Mouse (Mus musculus) intestine, postnatal 0 days (tissue): Measurements from ENCODE around the gene Ppp2r1b. TPM values are rescaled to one million over a fixed set of nuclear protein-coding genes. Genes with fewer than 3 reads are reported as not detected.

ENCODE experiments used
- ATAC-seq: fragments of 200-750 bp; cut with Nextera tagmentation; 2 replicates; pipeline ENCODE4 v1.8.0; 2017; ENCODE audit warnings: mild to moderate bottlenecking, moderate TSS enrichment, moderate library complexity
- H3K27ac ChIP-seq: fragments of 300-500 bp; sonication (generic); 2 replicates; pipeline ENCODE4 v1.5.1; 2014; ENCODE audit warnings: mild to moderate bottlenecking, low read depth, low read length, moderate library complexity
- H3K27me3 ChIP-seq: fragments of 300-500 bp; sonication (generic); replicated peaks from 2 replicates; pipeline ENCODE4 v1.6.1; 2014; ENCODE audit warnings: low read length, mixed read lengths; ENCODE audit not compliant: control insufficient read depth, insufficient read depth
- H3K36me3 ChIP-seq: fragments of 300-500 bp; sonication (generic); 2 replicates; pipeline ENCODE4 v1.6.1; 2014; ENCODE audit warnings: mild to moderate bottlenecking, moderate library complexity; ENCODE audit not compliant: control insufficient read depth, insufficient read depth
- H3K4me1 ChIP-seq: fragments of 300-500 bp; sonication (generic); replicated peaks from 2 replicates; pipeline ENCODE4 v1.6.1; 2014; ENCODE audit warnings: antibody characterized with exemption, low read length, mixed read lengths; ENCODE audit not compliant: control insufficient read depth, insufficient read depth
- H3K4me2 ChIP-seq: fragments of 300-500 bp; sonication (generic); replicated peaks from 2 replicates; pipeline ENCODE4 v1.6.1; 2014; ENCODE audit warnings: low read depth, mild to moderate bottlenecking, moderate library complexity
- H3K4me3 ChIP-seq: fragments of 300-500 bp; sonication (generic); 2 replicates; pipeline ENCODE4 v1.5.1; 2014; ENCODE audit warnings: low read depth, low read length
- H3K9ac ChIP-seq: fragments of 300-500 bp; sonication (generic); 2 replicates; pipeline ENCODE4 v1.6.1; 2014; ENCODE audit warnings: mild to moderate bottlenecking, low read depth, low read length
- H3K9me3 ChIP-seq: fragments of 300-500 bp; sonication (generic); 2 replicates; pipeline ENCODE4 v1.6.1; 2016; ENCODE audit warnings: mixed run types; ENCODE audit not compliant: control insufficient read depth
- CTCF ChIP-seq: sonication (generic); IDR thresholded peaks from 2 replicates; pipeline ENCODE4 v1.5.1; 2016; ENCODE audit warnings: low read depth, mild to moderate bottlenecking, control low read depth, antibody characterized with exemption, moderate library complexity
- WGBS: fragments of 180-500 bp; shearing (Covaris S2); extraction: QIAGEN DNeasy Blood & Tissue Kit; methylation state at CpG from one replicate; pipeline ENCODE4 v1.1.7; 2014; 5-methylcytosine and 5-hydroxymethylcytosine counted together
- polyA plus RNA-seq: library from polyadenylated mRNA; unstranded; fragments of >200 nt; fragmentation: Nextera tagmentation; extraction: Ambion mirVana; gene quantifications from 2 replicates; pipeline ENCODE4 v1.2.1, GENCODE M21; 2015

Ppp2r1b gene
- polyA plus RNA-seq, 1 experiment from 2014 or later: 20.0 TPM

GRCm38 (mm10) chr9:50887351-50887750, 42.2 kb downstream of the Ppp2r1b start:
- Histone ChIP-seq H3K4me1 (0 out of 2 replicates have a peak, but pooled peaks cover 4% of the 10 kb centered on the region), H3K4me3 (no peak overlapping the region), H3K27ac (no peak overlapping the region), H3K4me2 (no peak overlapping the region), H3K9ac (no peak overlapping the region), H3K9me3 (no peaks in the 10 kb centered on the region), H3K27me3 (no peaks in the 10 kb centered on the region), H3K36me3 (peaks cover 19% of the 10 kb centered on the region; the same call in 1 of the 2 replicates)
- WGBS: 38% methylated on average over 4 of the region's 4 CpGs
- ATAC-seq: no peak
- no peak for TF ChIP-seq CTCF

GRCm38 (mm10) chr9:50889211-50889610, 44.1 kb downstream of the Ppp2r1b start:
- Histone ChIP-seq H3K36me3 (peaks cover 35% of the 10 kb centered on the region), H3K4me1 (0 out of 2 replicates have a peak, but pooled peaks cover 4% of the 10 kb centered on the region), H3K4me3 (no peak overlapping the region), H3K27ac (no peak overlapping the region), H3K9me3 (no peaks in the 10 kb centered on the region), H3K4me2 (no peak overlapping the region), H3K27me3 (no peaks in the 10 kb centered on the region), H3K9ac (no peak overlapping the region)
- no peak for ATAC-seq
- no peak for TF ChIP-seq CTCF
- WGBS: 42% methylated on average over 6 of the region's 6 CpGs

GRCm38 (mm10) chr9:50889964-50890363, 44.9 kb downstream of the Ppp2r1b start:
- Histone ChIP-seq H3K4me1 (0 out of 2 replicates have a peak, but pooled peaks cover 4% of the 10 kb centered on the region), H3K4me2 (no peak overlapping the region), H3K9me3 (no peaks in the 10 kb centered on the region), H3K36me3 (peaks cover 40% of the 10 kb centered on the region), H3K27me3 (no peaks in the 10 kb centered on the region), H3K4me3 (no peak overlapping the region), H3K9ac (no peak overlapping the region), H3K27ac (no peak overlapping the region)
- no peak for ATAC-seq
- no peak for TF ChIP-seq CTCF
- WGBS: 80% methylated on average over 4 of the region's 4 CpGs

GRCm38 (mm10) chr9:50890494-50891090, 45.5 kb downstream of the Ppp2r1b start:
- no peak overlapping the region for H3K9ac ChIP-seq
- H3K36me3 ChIP-seq: peaks cover 46% of the 10 kb centered on the region
- 0 out of 2 replicates have a peak, but pooled peaks cover 4% of the 10 kb centered on the region for H3K4me1 ChIP-seq
- H3K27ac ChIP-seq: no peak overlapping the region
- TF ChIP-seq CTCF: no peak
- no peaks in the 10 kb centered on the region for H3K9me3 ChIP-seq
- no peaks in the 10 kb centered on the region for H3K27me3 ChIP-seq
- no peak overlapping the region for H3K4me2 ChIP-seq
- ATAC-seq: no peak
- no peak overlapping the region for H3K4me3 ChIP-seq
- WGBS: 71% methylated on average over 3 of the region's 3 CpGs

GRCm38 (mm10) chr9:50893665-50894064, 48.6 kb downstream of the Ppp2r1b start:
- Histone ChIP-seq H3K4me1 (no peaks in the 10 kb centered on the region), H3K27ac (no peak overlapping the region), H3K9me3 (no peaks in the 10 kb centered on the region), H3K4me2 (no peak overlapping the region), H3K9ac (no peak overlapping the region), H3K36me3 (peaks cover 69% of the 10 kb centered on the region), H3K27me3 (no peaks in the 10 kb centered on the region), H3K4me3 (no peak overlapping the region)
- 77% methylated on average over 4 of the region's 4 CpGs for WGBS
- no peak for TF ChIP-seq CTCF
- ATAC-seq: no peak

GRCm38 (mm10) chr9:50900026-50900920, 55.2 kb downstream of the Ppp2r1b start:
- H3K27me3 ChIP-seq: no peaks in the 10 kb centered on the region
- no peak for ATAC-seq
- H3K9me3 ChIP-seq: no peaks in the 10 kb centered on the region
- no peak for TF ChIP-seq CTCF
- H3K4me3 ChIP-seq: no peak overlapping the region
- H3K27ac ChIP-seq: no peak overlapping the region
- no peak overlapping the region for H3K9ac ChIP-seq
- peaks cover 39% of the 10 kb centered on the region for H3K36me3 ChIP-seq
- H3K4me2 ChIP-seq: no peak overlapping the region
- WGBS: 76% methylated on average over 7 of the region's 7 CpGs
- H3K4me1 ChIP-seq: no peaks in the 10 kb centered on the region
